In genomic region chr1:64195970-64196491, GRCm38 (mm10) we compare ENCODE assay signal across 9 mouse cellular contexts.
DNase-seq lines count a peak whose midpoint lies in the region; ATAC-seq and TF ChIP-seq lines count a peak whose summit lies in the region.
"Had no signal": no experiment of that assay in that cellular context is flagged by ENCODE, and none has a peak within 500 bp of the region (broad histone marks: within the 10 kb centered on the region; RNA-seq: fewer than 3 reads in every experiment).

No protein-coding gene starts in this region.

- no peaks in the 10 kb centered on the region for H3K36me3 ChIP-seq in hindbrain, embryonic 14.5 days (replicated peaks; ENCODE audit: control insufficient read depth, insufficient read depth)
- H3K36me3 ChIP-seq: limb, embryonic 12.5 days had no signal

- DNase-seq in cerebellum, adult 11 months, result peak; percentile 17
- DNase-seq in brain, embryonic 14.5 days (ENCODE audit: low read depth), result peak; percentile 75
- peak; percentile 96 for DNase-seq in heart, adult 11 months
- no peak for DNase-seq in hindbrain, embryonic 14.5 days (ENCODE audit: low spot score)
- no peak for DNase-seq in spleen, postnatal 4 days (ENCODE audit: low spot score in 2 of 2)
- no peak for DNase-seq in frontal cortex, postnatal 25 days (ENCODE audit: low spot score in 2 of 2)
- DNase-seq in left cerebral cortex, postnatal 36 days (ENCODE audit: low spot score in 2 of 2), result no peak

- H3K9ac ChIP-seq in hindbrain, embryonic 14.5 days, result no peak overlapping the region
- H3K9ac ChIP-seq: limb, embryonic 12.5 days had no signal

- no peak overlapping the region for H3K4me3 ChIP-seq in hindbrain, embryonic 14.5 days (replicated peaks; ENCODE audit: low read length)
- H3K4me3 ChIP-seq: limb, embryonic 12.5 days had no signal

- H3K9me3 ChIP-seq in hindbrain, embryonic 14.5 days (ENCODE audit: control insufficient read depth, low read length), result no peaks in the 10 kb centered on the region
- H3K9me3 ChIP-seq: limb, embryonic 12.5 days had no signal

- ATAC-seq in cerebellum, adult (ENCODE audit: insufficient number of reproducible peaks, low FRiP score, low TSS enrichment), result no peak; the same call in 1 of the 2 replicates
- ATAC-seq in hindbrain, embryonic 14.5 days (ENCODE audit: low FRiP score), result peak; percentile 53

- no peak overlapping the region for H3K27ac ChIP-seq in hindbrain, embryonic 14.5 days
- H3K27ac ChIP-seq: limb, embryonic 12.5 days had no signal

- no peak overlapping the region for H3K4me2 ChIP-seq in hindbrain, embryonic 14.5 days (replicated peaks)
- H3K4me2 ChIP-seq: limb, embryonic 12.5 days had no signal

- H3K4me1 ChIP-seq in hindbrain, embryonic 14.5 days (replicated peaks; ENCODE audit: control insufficient read depth, insufficient read depth, low read length), result peaks cover 28% of the 10 kb centered on the region

- intact Hi-C loops in left cerebral cortex, postnatal 36 days (cut with DNase I), result no loop called here

- no peaks in the 10 kb centered on the region for H3K27me3 ChIP-seq in hindbrain, embryonic 14.5 days (ENCODE audit: control insufficient read depth, insufficient read depth, low read length)
- H3K27me3 ChIP-seq: limb, embryonic 12.5 days had no signal

- TF ChIP-seq POLR2A in brain, embryonic 14.5 days (IDR thresholded peaks at IDR 0.05; ENCODE audit: borderline replicate concordance, extremely low read depth, insufficient read depth, insufficient read length, poor library complexity, severe bottlenecking), result no peak

- WGBS in hindbrain, embryonic 14.5 days, result 9% methylated on average over 4 of the region's 4 CpGs

- no peak for TF ChIP-seq CTCF in brain, embryonic 14.5 days (IDR thresholded peaks at IDR 0.05; ENCODE audit: borderline replicate concordance, extremely low read depth, insufficient read depth, insufficient read length)

Comparison
In these comparisons a context has a peak if more than half of its experiments do, and no peak if none do; other contexts are left out.
1. DNase-seq: peak in cerebellum, adult 11 months (single experiment), brain, embryonic 14.5 days (single experiment) and heart, adult 11 months (single experiment); none in hindbrain, embryonic 14.5 days (single experiment), spleen, postnatal 4 days (0 of 2), frontal cortex, postnatal 25 days (0 of 2) and left cerebral cortex, postnatal 36 days (0 of 2).